Mouse (Mus musculus): ENCODE measurements around the gene Mn1.

DNA sequence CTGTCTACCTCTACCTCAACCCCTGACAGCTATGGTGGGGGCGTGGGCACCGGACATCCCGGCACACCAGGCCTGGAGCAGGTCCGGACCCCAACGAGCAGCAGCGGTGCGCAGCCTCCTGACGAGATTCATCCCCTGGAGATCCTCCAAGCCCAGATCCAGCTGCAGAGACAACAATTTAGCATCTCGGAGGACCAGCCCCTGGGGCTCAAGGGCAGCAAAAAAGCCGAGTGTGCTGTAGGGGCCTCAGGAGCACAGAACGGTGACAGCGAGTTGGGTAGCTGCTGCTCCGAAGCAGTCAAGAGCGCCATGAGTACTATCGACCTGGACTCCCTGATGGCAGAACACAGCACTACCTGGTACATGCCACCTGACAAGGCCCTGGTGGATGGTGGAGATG, 4.3 kb downstream of the Mn1 start:
- TF ChIP-seq POLR2A (IDR thresholded peaks at IDR 0.05; ENCODE audit: borderline replicate concordance, extremely low read depth, low read depth, low read length), result no peak
- no peak for TF ChIP-seq CTCF (IDR thresholded peaks at IDR 0.05; ENCODE audit: insufficient read depth, low read length)

All from lung, adult 2 months (tissue).